Mouse (Mus musculus): ENCODE data around the gene Chchd6. TPM values are rescaled to one million over a fixed set of nuclear protein-coding genes. Genes with fewer than 3 reads are reported as not detected.

Chchd6 gene
- polyA plus RNA-seq, 1 experiment: 47.9 TPM

GRCm38 (mm10) chr6:89573768-89574167 lies 21.7 kb downstream of the Chchd6 start:
- 92% methylated on average over 2 of the region's 2 CpGs for WGBS
- TF ChIP-seq POLR2A (IDR thresholded peaks at IDR 0.05; ENCODE audit: control insufficient read depth, extremely low read depth, insufficient read depth, low read length, poor library complexity) (no peak), CTCF (IDR thresholded peaks at IDR 0.05; ENCODE audit: borderline replicate concordance, control insufficient read depth, extremely low read depth, insufficient read depth, low read length, poor library complexity) (no peak)
- Histone ChIP-seq H3K27me3 (ENCODE audit: control insufficient read depth, insufficient read depth, low read length) (no peaks in the 10 kb centered on the region), H3K4me1 (replicated peaks; ENCODE audit: control insufficient read depth, insufficient read depth, low read length) (no peaks in the 10 kb centered on the region), H3K4me3 (ENCODE audit: control insufficient read depth, insufficient read depth, low read length) (no peak overlapping the region), H3K36me3 (ENCODE audit: control insufficient read depth, insufficient read depth, low read length) (no peaks in the 10 kb centered on the region), H3K27ac (ENCODE audit: control insufficient read depth, insufficient read depth, low read length) (no peak overlapping the region)
- DNase-seq: no peak

- Histone ChIP-seq H3K27me3 (ENCODE audit: control insufficient read depth, insufficient read depth, low read length) (no peaks in the 10 kb centered on the region), H3K27ac (ENCODE audit: control insufficient read depth, insufficient read depth, low read length) (no peak overlapping the region), H3K4me1 (replicated peaks; ENCODE audit: control insufficient read depth, insufficient read depth, low read length) (no peaks in the 10 kb centered on the region), H3K36me3 (ENCODE audit: control insufficient read depth, insufficient read depth, low read length) (no peaks in the 10 kb centered on the region), H3K4me3 (ENCODE audit: control insufficient read depth, insufficient read depth, low read length) (no peak overlapping the region)
- DNase-seq: no peak
- TF ChIP-seq CTCF (IDR thresholded peaks at IDR 0.05; ENCODE audit: borderline replicate concordance, control insufficient read depth, extremely low read depth, insufficient read depth, low read length, poor library complexity) (no peak), POLR2A (IDR thresholded peaks at IDR 0.05; ENCODE audit: control insufficient read depth, extremely low read depth, insufficient read depth, low read length, poor library complexity) (no peak)
These were observed 22.4 kb downstream of the Chchd6 start for GRCm38 (mm10) chr6:89572921-89573636.

GRCm38 (mm10) chr6:89569370-89569769 lies 26.1 kb downstream of the Chchd6 start:
- no peak overlapping the region for H3K27ac ChIP-seq (ENCODE audit: control insufficient read depth, insufficient read depth, low read length)
- H3K27me3 ChIP-seq (ENCODE audit: control insufficient read depth, insufficient read depth, low read length): no peaks in the 10 kb centered on the region
- no peaks in the 10 kb centered on the region for H3K36me3 ChIP-seq (ENCODE audit: control insufficient read depth, insufficient read depth, low read length)
- H3K4me1 ChIP-seq (replicated peaks; ENCODE audit: control insufficient read depth, insufficient read depth, low read length): no peaks in the 10 kb centered on the region
- no peak overlapping the region for H3K4me3 ChIP-seq (ENCODE audit: control insufficient read depth, insufficient read depth, low read length)
- no peak for DNase-seq
- TF ChIP-seq CTCF (IDR thresholded peaks at IDR 0.05; ENCODE audit: borderline replicate concordance, control insufficient read depth, extremely low read depth, insufficient read depth, low read length, poor library complexity) (no peak), POLR2A (IDR thresholded peaks at IDR 0.05; ENCODE audit: control insufficient read depth, extremely low read depth, insufficient read depth, low read length, poor library complexity) (no peak)
- 24% methylated on average over 4 of the region's 4 CpGs for WGBS

GRCm38 (mm10) chr6:89566740-89567139 lies 28.7 kb downstream of the Chchd6 start:
- Histone ChIP-seq H3K36me3 (ENCODE audit: control insufficient read depth, insufficient read depth, low read length) (no peaks in the 10 kb centered on the region), H3K4me1 (replicated peaks; ENCODE audit: control insufficient read depth, insufficient read depth, low read length) (no peaks in the 10 kb centered on the region), H3K27ac (ENCODE audit: control insufficient read depth, insufficient read depth, low read length) (no peak overlapping the region), H3K27me3 (ENCODE audit: control insufficient read depth, insufficient read depth, low read length) (no peaks in the 10 kb centered on the region), H3K4me3 (ENCODE audit: control insufficient read depth, insufficient read depth, low read length) (no peak overlapping the region)
- TF ChIP-seq POLR2A (IDR thresholded peaks at IDR 0.05; ENCODE audit: control insufficient read depth, extremely low read depth, insufficient read depth, low read length, poor library complexity): no peak
- TF ChIP-seq CTCF (IDR thresholded peaks at IDR 0.05; ENCODE audit: borderline replicate concordance, control insufficient read depth, extremely low read depth, insufficient read depth, low read length, poor library complexity): no peak
- DNase-seq: no peak
- WGBS: 97% methylated on average over 4 of the region's 4 CpGs

GRCm38 (mm10) chr6:89563381-89563780 lies 32.1 kb downstream of the Chchd6 start:
- Histone ChIP-seq H3K27me3 (ENCODE audit: control insufficient read depth, insufficient read depth, low read length) (no peaks in the 10 kb centered on the region), H3K4me3 (ENCODE audit: control insufficient read depth, insufficient read depth, low read length) (no peak overlapping the region), H3K36me3 (ENCODE audit: control insufficient read depth, insufficient read depth, low read length) (no peaks in the 10 kb centered on the region), H3K27ac (ENCODE audit: control insufficient read depth, insufficient read depth, low read length) (no peak overlapping the region), H3K4me1 (replicated peaks; ENCODE audit: control insufficient read depth, insufficient read depth, low read length) (no peaks in the 10 kb centered on the region)
- DNase-seq: no peak
- 97% methylated on average over 4 of the region's 4 CpGs for WGBS
- TF ChIP-seq POLR2A (IDR thresholded peaks at IDR 0.05; ENCODE audit: control insufficient read depth, extremely low read depth, insufficient read depth, low read length, poor library complexity): no peak
- no peak for TF ChIP-seq CTCF (IDR thresholded peaks at IDR 0.05; ENCODE audit: borderline replicate concordance, control insufficient read depth, extremely low read depth, insufficient read depth, low read length, poor library complexity)

GRCm38 (mm10) chr6:89560826-89561225 lies 34.6 kb downstream of the Chchd6 start:
- no peak for TF ChIP-seq POLR2A (IDR thresholded peaks at IDR 0.05; ENCODE audit: control insufficient read depth, extremely low read depth, insufficient read depth, low read length, poor library complexity)
- TF ChIP-seq CTCF (IDR thresholded peaks at IDR 0.05; ENCODE audit: borderline replicate concordance, control insufficient read depth, extremely low read depth, insufficient read depth, low read length, poor library complexity): no peak
- Histone ChIP-seq H3K4me3 (ENCODE audit: control insufficient read depth, insufficient read depth, low read length) (no peak overlapping the region), H3K27me3 (ENCODE audit: control insufficient read depth, insufficient read depth, low read length) (no peaks in the 10 kb centered on the region), H3K4me1 (replicated peaks; ENCODE audit: control insufficient read depth, insufficient read depth, low read length) (no peaks in the 10 kb centered on the region), H3K27ac (ENCODE audit: control insufficient read depth, insufficient read depth, low read length) (no peak overlapping the region), H3K36me3 (ENCODE audit: control insufficient read depth, insufficient read depth, low read length) (no peaks in the 10 kb centered on the region)
- WGBS: 80% methylated on average over 2 of the region's 2 CpGs
- no peak for DNase-seq

- no peak for TF ChIP-seq POLR2A (IDR thresholded peaks at IDR 0.05; ENCODE audit: control insufficient read depth, extremely low read depth, insufficient read depth, low read length, poor library complexity)
- TF ChIP-seq CTCF (IDR thresholded peaks at IDR 0.05; ENCODE audit: borderline replicate concordance, control insufficient read depth, extremely low read depth, insufficient read depth, low read length, poor library complexity): no peak
- Histone ChIP-seq H3K4me1 (replicated peaks; ENCODE audit: control insufficient read depth, insufficient read depth, low read length) (no peaks in the 10 kb centered on the region), H3K27ac (ENCODE audit: control insufficient read depth, insufficient read depth, low read length) (no peak overlapping the region), H3K36me3 (ENCODE audit: control insufficient read depth, insufficient read depth, low read length) (no peaks in the 10 kb centered on the region), H3K27me3 (ENCODE audit: control insufficient read depth, insufficient read depth, low read length) (no peaks in the 10 kb centered on the region), H3K4me3 (ENCODE audit: control insufficient read depth, insufficient read depth, low read length) (no peak overlapping the region)
- 98% methylated on average over 4 of the region's 4 CpGs for WGBS
- DNase-seq: no peak
These were observed 37.8 kb downstream of the Chchd6 start for GRCm38 (mm10) chr6:89557654-89558053.
